Mouse (Mus musculus): ENCODE measurements around the gene Mfng. TPM values are rescaled to one million over a fixed set of nuclear protein-coding genes. Genes with fewer than 3 reads are reported as not detected.

Mfng gene
- total RNA-seq, 2 experiments from 2014 or later, result 7.9 to 9.5 TPM

DNA sequence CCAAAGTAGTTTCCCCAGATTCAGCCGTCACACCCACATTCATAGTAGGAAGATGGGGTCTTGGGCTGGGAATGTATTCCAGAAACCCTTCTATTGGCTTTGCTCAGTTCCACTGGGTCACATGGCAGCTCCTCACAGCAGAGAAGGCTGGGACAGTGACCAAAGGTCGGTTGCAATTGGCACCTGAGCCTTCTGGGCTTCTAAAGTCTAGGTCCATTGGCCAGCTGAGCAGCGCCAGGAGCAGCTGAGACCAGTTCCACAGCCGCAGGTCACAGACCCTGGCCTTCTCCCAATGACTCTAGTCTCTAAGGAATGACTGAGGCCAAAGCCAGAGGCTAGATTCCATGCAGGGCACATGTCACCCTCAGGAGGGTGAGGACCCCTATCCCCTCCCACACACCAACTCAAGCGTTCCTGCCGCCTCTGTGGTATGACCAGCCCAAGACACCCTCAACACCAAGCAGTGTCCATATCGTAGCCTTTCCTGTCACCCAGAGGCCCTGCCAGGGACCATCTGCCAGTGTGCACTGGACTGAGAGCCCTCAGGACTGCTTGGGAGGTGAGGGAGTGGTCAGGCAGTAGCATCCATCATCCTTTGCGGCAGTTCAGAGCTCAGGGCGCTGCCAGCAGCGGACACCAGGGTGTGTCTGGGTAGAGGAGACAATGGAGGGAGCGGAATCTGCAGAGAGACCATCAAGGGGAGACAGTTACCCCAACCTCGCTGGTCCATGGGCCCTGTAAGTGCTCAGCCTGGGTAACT is 17.1 kb downstream of the Mfng start:
- DNase-seq, result no peak

DNA sequence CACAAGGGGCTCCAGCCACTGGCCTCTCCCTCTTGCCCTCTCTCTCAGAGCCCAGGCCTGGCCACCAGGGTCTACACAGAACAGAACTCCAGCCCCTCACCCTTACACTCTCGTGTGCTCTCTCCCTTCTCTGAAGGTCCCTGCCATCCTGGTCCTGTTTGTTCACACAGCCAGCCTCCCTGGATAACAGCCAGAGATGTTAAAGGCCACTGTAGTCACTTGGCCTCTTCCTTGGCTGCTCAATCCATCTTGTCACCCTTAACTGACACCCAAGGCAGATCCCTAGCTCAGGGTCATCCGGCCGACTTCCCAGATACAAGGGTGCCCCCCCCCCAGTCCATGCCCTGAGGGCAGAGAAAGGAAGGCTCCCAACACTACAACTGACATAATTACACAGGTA is 18.0 kb downstream of the Mfng start:
- no peak for DNase-seq

DNA sequence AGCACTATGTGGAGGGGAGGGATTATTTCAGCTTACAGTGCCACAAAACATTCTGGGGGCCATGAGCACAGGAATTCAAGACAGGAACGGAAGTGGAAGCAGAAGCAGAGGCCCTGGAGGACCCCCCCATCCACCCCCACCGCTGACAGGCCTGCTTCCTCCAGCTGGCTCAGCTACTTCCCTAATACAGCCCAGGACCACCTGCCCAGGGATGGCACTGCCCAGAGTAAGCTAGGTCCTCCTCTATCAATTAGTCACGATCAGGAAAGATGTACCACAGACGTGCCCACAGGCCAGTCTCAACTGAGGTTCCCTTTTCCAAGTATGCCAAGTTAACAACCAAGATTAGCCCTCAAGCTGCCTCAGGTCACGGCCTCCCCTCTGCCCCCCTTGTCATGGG is 19.1 kb downstream of the Mfng start:
- no peak for DNase-seq

DNA sequence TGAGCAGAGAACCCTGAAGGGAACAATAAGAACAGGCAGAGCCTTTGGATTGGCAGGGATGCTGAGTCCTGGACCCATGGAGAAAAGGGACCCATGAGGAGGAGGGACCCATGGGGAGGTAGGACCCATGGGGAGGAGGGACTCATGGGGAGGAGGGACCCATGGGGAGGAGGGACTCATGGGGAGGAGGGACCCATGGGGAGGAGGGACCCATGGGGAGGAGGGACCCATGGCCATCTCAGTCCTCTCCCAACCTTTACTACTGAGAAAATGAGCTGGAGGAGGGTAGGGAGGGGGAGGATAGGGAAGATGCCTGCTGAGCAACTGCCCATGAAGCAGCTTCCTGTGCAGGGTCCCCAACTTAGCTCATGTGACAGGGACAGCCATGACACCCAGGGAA is 20.3 kb downstream of the Mfng start:
- DNase-seq, result no peak

GRCm38 (mm10) chr15:78750608-78751350 is 22.5 kb downstream of the Mfng start:
- no peak for DNase-seq

- no peak for DNase-seq
Measured at GRCm38 (mm10) chr15:78749855-78750254, 23.4 kb downstream of the Mfng start.

DNA sequence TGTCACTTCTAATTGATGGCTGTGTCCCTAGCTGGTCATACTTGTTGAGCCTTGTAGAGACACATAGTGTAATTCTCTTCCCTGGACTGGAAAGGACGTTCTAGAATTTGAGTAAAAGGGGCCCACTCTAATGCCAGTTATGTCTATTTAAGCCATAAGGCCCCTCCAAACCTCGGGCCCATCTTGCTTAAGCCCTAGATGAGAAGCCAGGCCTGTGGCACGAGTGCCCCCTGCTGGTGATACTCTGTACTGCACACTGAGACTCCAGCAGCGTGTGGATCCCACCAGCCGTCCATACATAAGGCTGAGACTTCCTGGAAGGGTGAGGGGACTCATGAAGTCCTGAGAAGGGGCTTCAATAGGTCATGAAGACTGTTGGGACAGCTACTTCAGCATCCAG is 29.1 kb downstream of the Mfng start:
- peak; percentile 80 for DNase-seq

DNA sequence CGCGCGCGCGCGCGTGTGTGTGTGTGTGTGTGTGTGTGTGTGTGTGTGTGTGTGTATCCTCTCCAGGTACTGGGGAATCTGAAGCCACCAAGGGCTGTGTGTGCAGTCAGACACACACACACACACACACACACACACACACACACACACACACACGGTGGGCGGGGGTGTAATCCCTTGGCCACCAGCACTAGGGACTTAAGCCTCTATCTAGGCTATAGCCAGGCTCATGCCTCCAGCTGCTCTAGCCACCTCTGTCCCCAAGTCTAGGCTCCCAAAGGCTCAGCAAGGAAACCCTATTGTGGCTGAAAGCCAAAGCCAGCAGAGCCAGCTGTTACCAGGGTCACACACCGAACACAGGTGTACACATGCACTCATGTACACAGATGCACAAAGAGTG is 30.4 kb downstream of the Mfng start:
- DNase-seq, result no peak

GRCm38 (mm10) chr15:78740662-78741061 is 32.6 kb downstream of the Mfng start:
- DNase-seq, result no peak

DNA sequence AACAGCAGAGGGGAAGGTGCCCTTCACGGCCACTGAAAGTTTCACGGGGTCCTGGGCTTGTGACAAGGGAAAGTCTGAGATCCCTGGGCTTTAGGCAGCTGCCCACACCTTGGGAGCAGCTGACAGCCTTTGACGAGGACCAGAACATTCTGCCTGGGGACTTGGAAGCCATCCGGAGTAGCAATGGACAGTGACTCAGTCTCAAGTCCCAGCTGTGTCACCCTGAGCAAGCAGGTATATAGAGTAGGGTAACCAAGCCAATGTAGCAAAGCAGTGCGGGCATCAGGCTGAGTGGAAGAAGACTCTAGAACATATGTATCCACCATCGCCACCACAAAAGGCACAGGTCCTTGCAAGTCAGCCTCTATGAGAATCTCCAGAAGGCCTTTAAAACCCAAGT is 36.1 kb downstream of the Mfng start:
- DNase-seq, result no peak

DNA sequence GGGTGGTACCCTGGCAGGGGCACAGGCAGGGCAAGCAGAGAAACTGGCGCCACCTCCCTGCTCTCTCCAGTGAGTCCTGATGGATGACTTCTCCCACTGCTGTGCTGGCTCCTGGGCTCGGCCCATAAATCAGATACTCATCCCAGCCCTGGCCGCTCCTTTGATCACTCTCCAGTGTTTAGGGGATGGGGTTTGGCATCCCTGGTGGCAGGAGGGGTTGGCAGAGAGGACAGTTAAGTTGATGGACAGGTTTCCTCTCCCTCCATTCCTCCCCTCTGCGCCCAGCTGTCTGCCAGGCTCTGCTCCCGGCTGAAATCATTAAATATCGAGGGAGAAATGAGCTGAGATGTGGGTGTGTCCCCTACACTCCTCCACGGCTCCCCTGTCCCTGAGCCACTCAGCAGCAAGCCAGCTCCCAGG is 36.6 kb downstream of the Mfng start:
- DNase-seq, result no peak

- no peak for DNase-seq
Measured at GRCm38 (mm10) chr15:78736181-78736579, 37.1 kb downstream of the Mfng start.

DNA sequence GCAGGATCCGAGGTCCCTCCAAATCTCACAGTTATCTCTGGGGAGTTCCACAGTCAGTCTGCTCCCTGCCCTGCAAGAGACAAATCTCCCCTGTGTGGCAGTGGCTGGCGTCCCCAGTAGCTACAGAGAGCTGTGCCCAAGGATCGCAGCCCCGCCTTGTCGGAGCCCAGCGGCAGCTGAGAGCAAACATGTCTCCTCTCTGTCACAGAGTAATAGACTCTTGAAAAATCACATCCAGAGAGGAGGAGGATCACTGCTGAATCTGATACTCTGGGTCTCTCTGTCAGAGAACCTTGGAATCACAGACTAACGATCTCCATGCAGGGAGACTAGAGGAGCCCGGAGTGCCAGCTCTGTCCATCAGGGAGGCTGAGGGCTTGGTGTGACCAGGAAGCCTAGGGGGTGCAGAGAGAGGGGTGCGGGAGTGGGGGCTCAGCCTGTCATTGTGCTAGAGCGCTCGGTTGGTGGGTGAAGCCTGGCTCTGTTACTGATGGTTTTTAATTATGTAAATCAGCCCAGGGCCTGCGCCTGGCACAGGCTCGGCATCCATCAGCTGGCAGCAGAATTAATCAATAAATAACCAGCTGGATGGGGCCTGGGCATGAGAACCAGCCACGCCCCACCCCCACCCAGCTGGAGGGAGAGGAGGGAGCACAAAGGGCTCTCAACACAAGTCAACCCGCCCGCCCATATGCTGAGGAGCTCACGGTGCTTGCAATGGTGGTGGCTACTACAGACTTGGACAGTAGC is 37.7 kb downstream of the Mfng start:
- DNase-seq, result no peak

GRCm38 (mm10) chr15:78731830-78732229 is 41.4 kb downstream of the Mfng start:
- no peak for DNase-seq

DNA sequence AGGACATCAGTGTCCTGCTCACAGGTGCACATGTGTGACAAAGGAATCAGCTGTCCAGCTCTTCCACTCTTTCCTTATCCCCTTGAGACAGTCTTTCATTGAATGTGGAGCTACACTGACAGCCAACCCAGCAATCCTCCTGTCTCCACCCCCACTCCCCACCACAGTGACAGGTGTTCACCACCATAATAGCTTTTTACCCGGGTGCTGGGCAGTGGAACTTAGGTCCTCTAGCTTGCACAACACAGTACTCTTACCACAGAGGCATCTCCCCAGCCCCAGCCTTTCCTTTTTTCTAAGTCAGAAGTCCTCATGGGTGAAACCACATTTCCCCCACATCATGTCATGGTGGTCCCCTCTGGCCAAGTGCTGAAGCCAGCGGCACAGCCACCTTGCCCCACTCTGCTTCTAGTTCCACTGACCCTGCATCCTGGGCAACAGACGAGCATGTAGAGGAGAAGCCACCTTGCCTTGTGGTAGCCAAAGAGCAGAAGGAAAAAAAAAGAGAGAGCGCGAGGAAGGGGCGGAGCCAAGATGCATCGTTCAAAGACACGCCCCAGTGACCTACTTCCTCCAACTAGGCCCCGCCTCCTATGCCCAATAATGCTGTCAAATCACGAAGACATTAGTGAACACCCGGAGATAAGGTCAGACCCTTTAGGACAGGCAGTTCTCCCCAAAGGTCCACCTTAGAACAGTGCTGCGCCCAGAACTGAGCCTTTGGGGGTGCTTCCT is 42.8 kb downstream of the Mfng start:
- no peak for DNase-seq

- no peak for DNase-seq
Measured at GRCm38 (mm10) chr15:78726697-78727096, 46.6 kb downstream of the Mfng start.

- DNase-seq, result no peak
Measured at GRCm38 (mm10) chr15:78720532-78720931, 52.7 kb downstream of the Mfng start.

- DNase-seq, result peak; percentile 67
Measured at GRCm38 (mm10) chr15:78720094-78720493, 53.2 kb downstream of the Mfng start.

- DNase-seq, result no peak
Measured at GRCm38 (mm10) chr15:78719416-78719815, 53.9 kb downstream of the Mfng start.

- peak; percentile 25 for DNase-seq
Measured at GRCm38 (mm10) chr15:78718290-78719250, 54.7 kb downstream of the Mfng start, which contains the start of gene Elfn2. TSS of gene Elfn2 (minus strand) at chr15:78718771.

DNA sequence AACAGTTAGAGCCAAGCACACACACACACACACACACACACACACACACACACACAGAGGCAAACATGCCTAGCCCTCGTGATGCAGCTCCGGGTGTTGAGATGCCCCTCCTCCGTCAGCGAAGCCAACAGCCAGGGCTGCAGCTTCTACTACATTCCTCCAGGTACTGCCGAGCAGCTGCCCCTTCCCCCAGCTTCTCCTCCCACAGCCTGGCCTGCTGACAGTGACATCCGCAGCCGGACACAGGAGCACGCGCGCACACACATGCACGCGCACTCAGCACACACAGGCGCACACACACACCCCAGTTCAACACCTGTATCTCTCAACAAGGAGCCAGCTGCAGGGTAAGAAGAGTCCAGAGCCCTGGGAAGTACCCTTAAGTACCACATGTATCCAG is 56.3 kb downstream of the Mfng start:
- no peak for DNase-seq
